Mouse (Mus musculus): ENCODE measurements around the gene Gm17374. TPM values are rescaled to one million over a fixed set of nuclear protein-coding genes. Genes with fewer than 3 reads are reported as not detected.

The Gm17374 gene
- polyA plus RNA-seq, 1 experiment from 2014 or later: not detected

- DNase-seq (no peak), ATAC-seq (ENCODE audit: insufficient read depth) (no peak)
- H3K36me3 ChIP-seq (ENCODE audit: insufficient read depth): peaks cover 40% of the 10 kb centered on the region
- TF ChIP-seq CTCF (IDR thresholded peaks at IDR 0.05; ENCODE audit: low read depth): no peak
- 85% methylated on average over 5 of the region's 5 CpGs for WGBS
- H3K9me3 ChIP-seq (ENCODE audit: low read depth, low read length): no peaks in the 10 kb centered on the region
- no peak overlapping the region for H3K4me3 ChIP-seq (ENCODE audit: low read depth, low read length)
- H3K4me1 ChIP-seq (ENCODE audit: insufficient read depth): no peaks in the 10 kb centered on the region
- H3K9ac ChIP-seq: no peak overlapping the region
- no peak overlapping the region for H3K27ac ChIP-seq (ENCODE audit: low read depth)
- H3K27me3 ChIP-seq (ENCODE audit: insufficient read depth, low read length): no peaks in the 10 kb centered on the region
- H3K4me2 ChIP-seq: no peak overlapping the region
Measured at GRCm38 (mm10) chr2:140202573-140202972, 50.7 kb downstream of the Gm17374 start.

Other genes with a start within 250 kb of the Gm17374 start
- gene Tasp1, start 85.2 kb upstream of the Gm17374 start, polyA plus RNA-seq (2014; fragmentation: Nextera tagmentation; extraction: Ambion mirVana): 23.2 and 28.5 TPM in 2 replicates
- 28.0 and 28.1 TPM in 2 replicates for gene Esf1, start 18.5 kb downstream of the Gm17374 start, polyA plus RNA-seq (2014; fragmentation: Nextera tagmentation; extraction: Ambion mirVana)
- gene Ndufaf5, start 18.6 kb downstream of the Gm17374 start, polyA plus RNA-seq (2014; fragmentation: Nextera tagmentation; extraction: Ambion mirVana): 22.6 and 24.9 TPM in 2 replicates
- gene Sel1l2, start 237.7 kb downstream of the Gm17374 start, polyA plus RNA-seq (2014; fragmentation: Nextera tagmentation; extraction: Ambion mirVana): not detected in 2 replicates
- 31.1 and 31.9 TPM in 2 replicates for gene Macrod2, start 243.3 kb downstream of the Gm17374 start, polyA plus RNA-seq (2014; fragmentation: Nextera tagmentation; extraction: Ambion mirVana)

Measured in lung, embryonic 14.5 days (tissue).